Mouse (Mus musculus): Measurements from ENCODE around the gene Cdh24.

The Cdh24 gene

DNA sequence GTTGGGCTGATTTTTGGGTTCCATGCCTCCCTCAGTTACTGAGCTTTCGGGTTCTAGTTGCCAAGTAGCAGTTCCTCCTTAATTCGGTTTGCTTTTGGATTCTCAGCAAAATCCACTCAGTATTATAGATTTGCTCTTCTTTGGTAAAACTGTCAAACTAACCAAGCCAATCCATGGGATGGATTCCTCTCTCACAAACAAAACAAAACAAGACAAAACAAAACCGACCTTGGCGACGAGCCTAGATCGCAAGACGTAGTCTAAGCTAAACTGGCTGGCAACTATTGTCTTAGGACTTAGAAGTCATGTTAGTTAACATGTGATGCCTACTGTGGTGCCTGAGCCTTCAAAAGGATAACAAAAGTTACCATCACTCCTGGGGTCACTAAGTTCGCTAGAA lies 37.5 kb downstream of the Cdh24 start:
- no peak for DNase-seq

DNA sequence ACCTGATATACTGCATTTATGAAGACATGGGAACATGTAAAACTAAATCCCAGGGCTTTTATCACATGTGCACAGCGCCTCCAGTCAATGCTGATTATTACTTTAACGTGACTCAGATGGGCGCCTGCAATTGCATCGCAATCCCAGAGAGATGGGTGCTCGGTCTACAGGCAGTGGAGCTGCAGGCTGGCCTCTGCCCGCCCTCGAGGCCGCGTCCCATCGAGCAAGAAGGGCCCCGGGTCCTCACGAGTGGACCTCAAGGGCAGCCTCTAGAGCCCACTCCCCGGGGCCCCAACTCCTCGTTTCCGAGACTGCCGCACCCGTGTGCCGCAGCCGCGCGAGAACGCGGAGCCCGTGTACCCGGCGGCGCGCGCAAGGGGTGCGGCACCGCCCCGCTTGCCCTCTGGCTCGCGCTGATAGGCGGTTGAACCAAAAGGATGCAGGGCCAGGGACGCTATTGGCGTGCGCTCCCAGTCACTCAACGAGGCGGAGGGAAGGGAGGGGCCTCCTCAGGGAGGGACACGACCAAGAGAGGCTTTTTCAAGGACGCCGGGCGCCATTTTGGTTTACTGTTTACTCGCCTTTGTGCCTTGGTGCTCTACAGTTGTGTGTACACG lies 38.0 kb downstream of the Cdh24 start:
- DNase-seq, result peak; percentile 98

- DNase-seq, result no peak
Measured at GRCm38 (mm10) chr14:54602613-54603012, 38.6 kb downstream of the Cdh24 start.

GRCm38 (mm10) chr14:54601601-54602000 lies 39.6 kb downstream of the Cdh24 start:
- DNase-seq, result no peak

DNA sequence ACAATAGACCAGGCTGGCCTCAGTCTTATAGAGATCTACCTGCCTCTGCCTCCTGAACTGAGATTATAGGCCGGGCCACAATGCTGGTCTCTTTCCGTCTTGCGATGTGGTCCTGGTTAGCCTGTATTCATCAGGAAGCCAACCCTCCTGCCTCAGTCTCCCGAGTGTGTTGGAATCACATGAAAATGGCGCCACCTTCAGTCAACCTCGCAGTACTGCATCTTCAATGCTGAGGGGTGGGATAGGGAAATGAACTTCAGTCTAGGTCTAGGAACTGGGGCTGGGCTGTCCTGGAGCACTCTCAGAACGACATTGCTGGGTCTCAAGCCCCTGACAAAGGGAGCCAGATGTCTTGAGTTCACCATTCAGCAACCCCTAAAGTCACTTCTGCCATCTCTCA lies 44.1 kb downstream of the Cdh24 start:
- DNase-seq, result no peak

DNA sequence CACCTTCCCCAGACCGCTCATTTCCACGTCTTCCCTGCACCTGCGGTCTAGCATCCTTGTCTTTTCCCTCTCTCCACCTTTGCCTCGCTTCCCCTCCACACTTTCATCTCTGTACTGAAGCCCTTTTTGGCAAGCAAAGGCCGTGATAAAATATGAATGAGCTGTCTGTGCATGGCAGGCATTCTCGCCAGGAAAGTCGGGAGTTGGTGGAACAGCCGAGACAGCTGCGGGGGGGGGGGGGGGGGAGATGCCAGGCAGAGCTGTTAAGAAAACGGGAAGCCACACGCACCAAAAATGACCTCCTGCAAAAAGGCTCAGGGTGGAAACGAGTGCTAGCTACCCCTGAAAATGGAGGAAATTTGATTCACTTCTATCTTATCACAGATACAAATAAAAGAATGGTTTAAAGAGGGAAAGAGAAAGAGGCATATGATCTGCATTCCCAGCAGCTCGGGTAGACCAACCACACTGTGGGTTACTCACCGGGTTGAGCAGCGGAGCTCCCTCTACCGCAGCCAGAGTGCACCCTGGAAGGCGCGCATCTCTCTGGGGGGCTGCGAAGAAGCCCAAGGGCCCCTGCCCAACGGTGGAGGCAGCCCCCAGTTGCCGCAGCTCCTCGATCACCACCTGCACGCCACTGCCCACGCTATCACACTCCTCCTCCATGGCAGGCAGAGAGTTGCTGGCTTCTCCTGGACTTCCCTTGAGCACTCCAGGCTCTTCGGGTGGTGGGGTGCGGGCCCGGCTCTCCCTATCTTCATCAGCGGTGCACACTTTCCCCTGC lies 46.3 kb downstream of the Cdh24 start:
- no peak for DNase-seq

GRCm38 (mm10) chr14:54594055-54594454 lies 47.1 kb downstream of the Cdh24 start:
- DNase-seq, result no peak

DNA sequence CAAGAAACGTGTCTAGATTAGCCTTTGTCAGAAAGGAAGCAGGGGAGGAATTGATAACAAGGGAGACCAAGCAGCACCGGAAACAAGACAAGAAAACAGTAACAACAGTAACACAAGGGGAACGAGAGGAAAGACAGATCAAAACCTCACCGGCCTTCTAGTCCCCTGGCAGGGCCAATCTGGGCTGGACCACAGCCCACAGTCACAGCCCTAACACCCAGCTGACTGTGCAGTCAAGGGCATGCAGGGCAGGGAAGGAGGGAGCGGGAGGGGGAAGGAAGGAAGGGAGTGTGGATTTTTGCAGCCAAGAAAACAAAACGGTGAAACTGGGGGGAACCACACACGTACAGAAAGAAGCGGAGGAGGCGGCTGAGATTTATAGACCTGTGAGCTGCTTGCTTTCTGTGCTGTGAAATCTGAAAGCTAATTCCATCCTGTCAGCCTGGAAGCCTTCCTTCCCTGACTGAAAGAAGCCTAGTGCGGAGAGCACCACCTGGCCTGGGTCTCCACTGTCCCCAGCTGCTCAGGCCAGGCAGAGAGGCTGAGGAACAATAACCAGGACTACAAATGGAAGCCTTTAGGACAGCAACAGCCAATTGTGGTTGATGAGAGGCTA lies 48.7 kb downstream of the Cdh24 start:
- DNase-seq, result no peak

DNA sequence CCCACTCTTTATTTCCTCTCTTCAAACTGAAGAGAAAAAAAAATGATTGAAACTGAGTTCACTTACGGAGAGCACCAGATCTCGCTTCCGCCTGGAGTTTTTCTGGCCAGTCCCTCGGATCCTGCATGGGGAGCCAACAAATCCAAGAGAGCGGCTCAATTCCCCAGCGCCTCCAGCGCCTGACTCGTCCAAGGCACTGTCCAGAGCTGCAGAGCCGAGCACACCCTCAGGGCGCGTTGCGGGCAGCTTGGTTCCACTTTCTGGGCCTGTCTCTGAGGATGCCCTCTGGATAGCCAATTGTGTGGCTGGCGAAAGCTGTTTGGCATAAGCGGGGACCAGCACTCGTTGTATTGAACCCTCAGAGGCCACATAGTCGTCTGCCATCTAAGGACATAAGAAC lies 50.1 kb downstream of the Cdh24 start:
- DNase-seq, result no peak

GRCm38 (mm10) chr14:54583681-54584338 lies 57.4 kb downstream of the Cdh24 start:
- DNase-seq, result peak; percentile 65

DNA sequence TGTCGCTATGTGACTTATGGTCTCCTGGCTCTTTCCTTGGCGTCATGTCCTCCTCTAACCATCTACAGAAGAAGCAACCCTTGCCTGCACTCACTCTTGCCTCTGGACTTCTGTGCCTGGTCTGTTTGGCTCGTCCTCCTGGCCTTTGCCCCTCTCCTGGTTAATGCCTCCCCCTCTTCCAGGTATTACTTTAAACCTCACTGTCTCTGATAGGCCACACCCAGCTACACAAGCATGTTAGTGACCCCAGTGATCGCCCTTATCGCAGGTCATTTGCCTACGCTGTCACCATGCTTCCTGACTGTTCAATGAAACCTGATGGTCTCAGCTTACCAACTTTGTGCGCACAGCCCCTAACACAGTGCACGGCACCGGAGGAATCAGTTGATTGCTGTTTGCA lies 58.6 kb downstream of the Cdh24 start:
- DNase-seq, result no peak
